Mouse (Mus musculus): Measurements from ENCODE around the gene Sf3b4.
"Not testable (repeated sequence)": the region's sequence is repeated elsewhere in the genome, so short reads cannot be mapped to it uniquely, and the experiment has no call there.

Gene Sf3b4

GRCm38 (mm10) chr3:96174042-96174441 lies 1.9 kb downstream of the Sf3b4 start:
- DNase-seq (ENCODE audit: low spot score) = not testable (repeated sequence)

- DNase-seq (ENCODE audit: low spot score) = no peak
Observed at GRCm38 (mm10) chr3:96175251-96175650, 3.1 kb downstream of the Sf3b4 start.

GRCm38 (mm10) chr3:96178427-96178826 lies 6.3 kb downstream of the Sf3b4 start:
- no peak for DNase-seq (ENCODE audit: low spot score)

GRCm38 (mm10) chr3:96178902-96179301 lies 6.8 kb downstream of the Sf3b4 start:
- DNase-seq (ENCODE audit: low spot score) = no peak

- DNase-seq (ENCODE audit: low spot score) = peak; percentile 84
Observed at GRCm38 (mm10) chr3:96179531-96179930, 7.4 kb downstream of the Sf3b4 start.

GRCm38 (mm10) chr3:96180727-96181477 lies 8.8 kb downstream of the Sf3b4 start, which contains the start of gene Sv2a:
TSS of gene Sv2a (plus strand) at chr3:96181151.
- no peak for DNase-seq (ENCODE audit: low spot score)

- DNase-seq (ENCODE audit: low spot score) = no peak
Observed at GRCm38 (mm10) chr3:96181510-96182381, 9.6 kb downstream of the Sf3b4 start.

GRCm38 (mm10) chr3:96182382-96182776 lies 10.2 kb downstream of the Sf3b4 start:
- no peak for DNase-seq (ENCODE audit: low spot score)

- no peak for DNase-seq (ENCODE audit: low spot score)
Observed at GRCm38 (mm10) chr3:96192977-96193376, 20.8 kb downstream of the Sf3b4 start.

- no peak for DNase-seq (ENCODE audit: low spot score)
Observed at GRCm38 (mm10) chr3:96194966-96195365, 22.8 kb downstream of the Sf3b4 start.

- no peak for DNase-seq (ENCODE audit: low spot score)
Observed at GRCm38 (mm10) chr3:96195616-96196313, 23.6 kb downstream of the Sf3b4 start.

GRCm38 (mm10) chr3:96196437-96197128 lies 24.5 kb downstream of the Sf3b4 start:
- no peak for DNase-seq (ENCODE audit: low spot score)

GRCm38 (mm10) chr3:96197129-96197749 lies 25.1 kb downstream of the Sf3b4 start:
- DNase-seq (ENCODE audit: low spot score) = peak; percentile 94

GRCm38 (mm10) chr3:96198181-96198580 lies 26.0 kb downstream of the Sf3b4 start:
- DNase-seq (ENCODE audit: low spot score) = peak; percentile 51

GRCm38 (mm10) chr3:96198601-96199251 lies 26.6 kb downstream of the Sf3b4 start:
- not testable (repeated sequence) for DNase-seq (ENCODE audit: low spot score)

GRCm38 (mm10) chr3:96199731-96200130 lies 27.6 kb downstream of the Sf3b4 start:
- no peak for DNase-seq (ENCODE audit: low spot score)

GRCm38 (mm10) chr3:96207819-96208218 lies 35.7 kb downstream of the Sf3b4 start:
- DNase-seq (ENCODE audit: low spot score) = peak; percentile 51

- no peak for DNase-seq (ENCODE audit: low spot score)
Observed at GRCm38 (mm10) chr3:96209242-96209641, 37.1 kb downstream of the Sf3b4 start.

GRCm38 (mm10) chr3:96219191-96219641 lies 47.1 kb downstream of the Sf3b4 start:
- no peak for DNase-seq (ENCODE audit: low spot score)

GRCm38 (mm10) chr3:96219661-96220130 lies 47.6 kb downstream of the Sf3b4 start, which contains the start of the genes Bola1 and Hist2h2ab:
TSS of gene Bola1 (minus strand) at chr3:96219709.
TSS of gene Hist2h2ab (plus strand) at chr3:96219865.
- DNase-seq (ENCODE audit: low spot score) = peak; percentile 88

Measured in adipocyte (in vitro differentiated cells).